Mouse (Mus musculus) testis, adult 2 months (tissue): Measurements from ENCODE around the gene Sh3bp5.

ENCODE experiments used
- CTCF ChIP-seq: fragments of 200-500 bp; IDR thresholded peaks from 2 replicates; pipeline ENCODE4 v1.5.1; 2012; ENCODE audit warnings: low read depth, mild to moderate bottlenecking, inconsistent platforms, low read length, moderate library complexity; ENCODE audit not compliant: control insufficient read depth, insufficient read depth, insufficient replicate concordance
- POLR2A ChIP-seq: fragments of 200-500 bp; IDR thresholded peaks from 2 replicates; pipeline ENCODE4 v1.6.1; 2012; ENCODE audit warnings: low read depth, mild to moderate bottlenecking, inconsistent platforms, low read length, moderate library complexity; ENCODE audit not compliant: control insufficient read depth

- no peak for TF ChIP-seq CTCF
- TF ChIP-seq POLR2A: no peak
These were observed 3.4 kb upstream of the Sh3bp5 start for GRCm38 (mm10) chr14:31439279-31439678.
